Mouse (Mus musculus): ENCODE measurements around the gene Gm20708.

Gm20708 gene

GRCm38 (mm10) chr11:117809407-117810311 lies at the start of gene Gm20708, which contains the start of gene Syngr2:
TSS of gene Gm20708 (plus strand) at chr11:117809668.
TSS of gene Syngr2 (plus strand) at chr11:117809668.
- in situ Hi-C loops (cut with MboI; ENCODE audit: low pct_unique_long_range_greater_than_20kb in 1 of 2, low sequenced_read_pairs in 2 of 2, unreplicated experiment in 1 of 2), result no loop called here

- in situ Hi-C loops (cut with MboI; ENCODE audit: low pct_unique_long_range_greater_than_20kb in 1 of 2, low sequenced_read_pairs in 2 of 2, unreplicated experiment in 1 of 2), result no loop called here
Observed at GRCm38 (mm10) chr11:117760374-117761119, 48.9 kb upstream of the Gm20708 start.

- in situ Hi-C loops (cut with MboI; ENCODE audit: low pct_unique_long_range_greater_than_20kb in 1 of 2, low sequenced_read_pairs in 2 of 2, unreplicated experiment in 1 of 2), result no loop called here
Observed at GRCm38 (mm10) chr11:117761801-117762200, 47.7 kb upstream of the Gm20708 start.

GRCm38 (mm10) chr11:117762246-117762645 lies 47.2 kb upstream of the Gm20708 start:
- in situ Hi-C loops (cut with MboI; ENCODE audit: low pct_unique_long_range_greater_than_20kb in 1 of 2, low sequenced_read_pairs in 2 of 2, unreplicated experiment in 1 of 2), result no loop called here

- in situ Hi-C loops (cut with MboI; ENCODE audit: low pct_unique_long_range_greater_than_20kb in 1 of 2, low sequenced_read_pairs in 2 of 2, unreplicated experiment in 1 of 2), result no loop called here
Observed at GRCm38 (mm10) chr11:117764319-117764718, 45.1 kb upstream of the Gm20708 start.

GRCm38 (mm10) chr11:117765361-117765760 lies 44.1 kb upstream of the Gm20708 start:
- in situ Hi-C loops (cut with MboI; ENCODE audit: low pct_unique_long_range_greater_than_20kb in 1 of 2, low sequenced_read_pairs in 2 of 2, unreplicated experiment in 1 of 2), result no loop called here

GRCm38 (mm10) chr11:117766275-117766674 lies 43.2 kb upstream of the Gm20708 start:
- in situ Hi-C loops (cut with MboI; ENCODE audit: low pct_unique_long_range_greater_than_20kb in 1 of 2, low sequenced_read_pairs in 2 of 2, unreplicated experiment in 1 of 2), result no loop called here

GRCm38 (mm10) chr11:117768725-117769682 lies 40.5 kb upstream of the Gm20708 start:
- in situ Hi-C loops (cut with MboI; ENCODE audit: low pct_unique_long_range_greater_than_20kb in 1 of 2, low sequenced_read_pairs in 2 of 2, unreplicated experiment in 1 of 2), result no loop called here

- in situ Hi-C loops (cut with MboI; ENCODE audit: low pct_unique_long_range_greater_than_20kb in 1 of 2, low sequenced_read_pairs in 2 of 2, unreplicated experiment in 1 of 2), result no loop called here
Observed at GRCm38 (mm10) chr11:117769683-117770047, 39.8 kb upstream of the Gm20708 start.

- in situ Hi-C loops (cut with MboI; ENCODE audit: low pct_unique_long_range_greater_than_20kb in 1 of 2, low sequenced_read_pairs in 2 of 2, unreplicated experiment in 1 of 2), result no loop called here
Observed at GRCm38 (mm10) chr11:117770407-117770806, 39.1 kb upstream of the Gm20708 start.

GRCm38 (mm10) chr11:117772352-117772751 lies 37.1 kb upstream of the Gm20708 start:
- in situ Hi-C loops (cut with MboI; ENCODE audit: low pct_unique_long_range_greater_than_20kb in 1 of 2, low sequenced_read_pairs in 2 of 2, unreplicated experiment in 1 of 2), result no loop called here

- in situ Hi-C loops (cut with MboI; ENCODE audit: low pct_unique_long_range_greater_than_20kb in 1 of 2, low sequenced_read_pairs in 2 of 2, unreplicated experiment in 1 of 2), result loop anchor here in 1 of 2 experiments (25.0 kb wide), 1 partner anchor 388 kb away; no protein-coding TSS in a partner anchor
Observed at GRCm38 (mm10) chr11:117774925-117775324, 34.5 kb upstream of the Gm20708 start.

- in situ Hi-C loops (cut with MboI; ENCODE audit: low pct_unique_long_range_greater_than_20kb in 1 of 2, low sequenced_read_pairs in 2 of 2, unreplicated experiment in 1 of 2), result loop anchor here in 1 of 2 experiments (25.0 kb wide), 1 partner anchor 388 kb away; no protein-coding TSS in a partner anchor
Observed at GRCm38 (mm10) chr11:117775540-117775939, 33.9 kb upstream of the Gm20708 start.

- in situ Hi-C loops (cut with MboI; ENCODE audit: low pct_unique_long_range_greater_than_20kb in 1 of 2, low sequenced_read_pairs in 2 of 2, unreplicated experiment in 1 of 2), result loop anchor here in 1 of 2 experiments (25.0 kb wide), 1 partner anchor 389 kb away; no protein-coding TSS in a partner anchor
Observed at GRCm38 (mm10) chr11:117776085-117776792, 33.2 kb upstream of the Gm20708 start.

GRCm38 (mm10) chr11:117777111-117777510 lies 32.4 kb upstream of the Gm20708 start:
- in situ Hi-C loops (cut with MboI; ENCODE audit: low pct_unique_long_range_greater_than_20kb in 1 of 2, low sequenced_read_pairs in 2 of 2, unreplicated experiment in 1 of 2), result loop anchor here in 1 of 2 experiments (25.0 kb wide), 1 partner anchor 390 kb away; no protein-coding TSS in a partner anchor

GRCm38 (mm10) chr11:117778031-117778430 lies 31.4 kb upstream of the Gm20708 start:
- in situ Hi-C loops (cut with MboI; ENCODE audit: low pct_unique_long_range_greater_than_20kb in 1 of 2, low sequenced_read_pairs in 2 of 2, unreplicated experiment in 1 of 2), result loop anchor here in 1 of 2 experiments (25.0 kb wide), 1 partner anchor 391 kb away; no protein-coding TSS in a partner anchor

GRCm38 (mm10) chr11:117778851-117779433 lies 30.5 kb upstream of the Gm20708 start:
- in situ Hi-C loops (cut with MboI; ENCODE audit: low pct_unique_long_range_greater_than_20kb in 1 of 2, low sequenced_read_pairs in 2 of 2, unreplicated experiment in 1 of 2), result loop anchor here in 1 of 2 experiments (25.0 kb wide), 1 partner anchor 392 kb away; no protein-coding TSS in a partner anchor

Measured in mouse embryonic stem cell (cell line).